Mouse (Mus musculus) urinary bladder, postnatal 14 days (tissue): ENCODE data around the gene Dnajb13.

Experiments used
- DNase-seq: peaks from one replicate; pipeline ENCODE4 v3.0.0; 2021; ENCODE audit warnings: low spot score

The Dnajb13 gene

GRCm38 (mm10) chr7:100506494-100506893, 8.3 kb downstream of the Dnajb13 start:
- no peak for DNase-seq

- DNase-seq = no peak
Observed at GRCm38 (mm10) chr7:100504740-100505487, 9.8 kb downstream of the Dnajb13 start.

GRCm38 (mm10) chr7:100503076-100503475, 11.7 kb downstream of the Dnajb13 start:
- DNase-seq = no peak

GRCm38 (mm10) chr7:100502374-100502922, 12.3 kb downstream of the Dnajb13 start:
- DNase-seq = no peak

- no peak for DNase-seq
Observed at GRCm38 (mm10) chr7:100501844-100502373, 12.9 kb downstream of the Dnajb13 start.

GRCm38 (mm10) chr7:100501027-100501843, 13.5 kb downstream of the Dnajb13 start:
- DNase-seq = no peak

GRCm38 (mm10) chr7:100500276-100500977, 14.3 kb downstream of the Dnajb13 start:
- DNase-seq = no peak

GRCm38 (mm10) chr7:100499465-100499864, 15.3 kb downstream of the Dnajb13 start:
- DNase-seq = no peak

- DNase-seq = no peak
Observed at GRCm38 (mm10) chr7:100497982-100498381, 16.8 kb downstream of the Dnajb13 start.

- DNase-seq = no peak
Observed at GRCm38 (mm10) chr7:100497402-100497801, 17.4 kb downstream of the Dnajb13 start.

- no peak for DNase-seq
Observed at GRCm38 (mm10) chr7:100496791-100497190, 18.0 kb downstream of the Dnajb13 start.

GRCm38 (mm10) chr7:100496371-100496770, 18.4 kb downstream of the Dnajb13 start:
- no peak for DNase-seq

- peak; percentile 81 for DNase-seq
Observed at GRCm38 (mm10) chr7:100495581-100496251, 19.0 kb downstream of the Dnajb13 start.

GRCm38 (mm10) chr7:100495042-100495441, 19.7 kb downstream of the Dnajb13 start:
- no peak for DNase-seq

GRCm38 (mm10) chr7:100494415-100494831, 20.3 kb downstream of the Dnajb13 start:
- no peak for DNase-seq

GRCm38 (mm10) chr7:100493484-100494414, 21.0 kb downstream of the Dnajb13 start:
- peak; percentile 51 for DNase-seq

GRCm38 (mm10) chr7:100493117-100493483, 21.7 kb downstream of the Dnajb13 start, which contains the start of gene Ucp2:
Gene Ucp2, plus strand, starts transcription at chr7:100493337.
- peak; percentile 93 for DNase-seq

GRCm38 (mm10) chr7:100492391-100493116, 22.2 kb downstream of the Dnajb13 start:
- DNase-seq = peak; percentile 78

- DNase-seq = no peak
Observed at GRCm38 (mm10) chr7:100488474-100489048, 26.2 kb downstream of the Dnajb13 start.
